Mouse (Mus musculus) thymus, adult 2 months (tissue): ENCODE measurements around the gene Gas2. TPM values are rescaled to one million over a fixed set of nuclear protein-coding genes. Genes with fewer than 3 reads are reported as not detected.

ENCODE experiments used
- DNase-seq: peaks from one replicate; pipeline ENCODE4 v3.0.0; 2021
- H3K27ac ChIP-seq: fragments of 200-500 bp; 2 replicates; pipeline ENCODE4 v1.5.1; 2012; ENCODE audit warnings: low read length, control low read depth; ENCODE audit not compliant: control insufficient read depth, insufficient read depth
- H3K27me3 ChIP-seq: fragments of 200-500 bp; 2 replicates; pipeline ENCODE4 v1.6.1; 2012; ENCODE audit warnings: mild to moderate bottlenecking, low read length, moderate library complexity, mixed read lengths; ENCODE audit not compliant: control insufficient read depth, insufficient read depth
- H3K36me3 ChIP-seq: fragments of 200-500 bp; 2 replicates; pipeline ENCODE4 v1.6.1; 2012; ENCODE audit warnings: mild to moderate bottlenecking, low read length, moderate library complexity; ENCODE audit not compliant: control insufficient read depth, insufficient read depth
- H3K4me1 ChIP-seq: fragments of 200-500 bp; replicated peaks from 2 replicates; pipeline ENCODE4 v1.6.1; 2012; ENCODE audit warnings: low read length; ENCODE audit not compliant: control insufficient read depth, insufficient read depth
- H3K4me3 ChIP-seq: fragments of 200-500 bp; 2 replicates; pipeline ENCODE4 v1.5.1; 2012; ENCODE audit warnings: mild to moderate bottlenecking, low read length, control low read depth, moderate library complexity; ENCODE audit not compliant: control insufficient read depth, insufficient read depth
- CTCF ChIP-seq: fragments of 200-500 bp; IDR thresholded peaks from 2 replicates; pipeline ENCODE4 v1.5.1; 2012; ENCODE audit warnings: mild to moderate bottlenecking, control low read depth, low read length, moderate library complexity, borderline replicate concordance; ENCODE audit not compliant: control insufficient read depth, poor library complexity, insufficient read depth; ENCODE audit errors: extremely low read depth
- POLR2A ChIP-seq: fragments of 200-500 bp; IDR thresholded peaks from 2 replicates; pipeline ENCODE4 v1.6.1; 2012; ENCODE audit warnings: mild to moderate bottlenecking, low read length, control low read depth, moderate library complexity; ENCODE audit not compliant: control insufficient read depth, poor library complexity, insufficient read depth; ENCODE audit errors: extremely low read depth
- WGBS: fragments of 180-500 bp; shearing (Covaris S2); methylation state at CpG from one replicate; pipeline ENCODE4 v1.1.7; 2018; 5-methylcytosine and 5-hydroxymethylcytosine counted together
- polyA plus RNA-seq: library from polyadenylated mRNA; depleted of rRNA; stranded (reverse); fragments of >200 nt; gene quantifications from 2 replicates; pipeline ENCODE4 v1.2.3, GENCODE M21; 2012; rRNA removed

Gene Gas2
- polyA plus RNA-seq, 1 experiment, result 2.4 TPM

- no peaks in the 10 kb centered on the region for H3K36me3 ChIP-seq
- H3K27me3 ChIP-seq, result no peaks in the 10 kb centered on the region
- DNase-seq, result no peak
- TF ChIP-seq POLR2A, result no peak
- TF ChIP-seq CTCF, result no peak
- 94% methylated on average over 5 of the region's 5 CpGs for WGBS
- H3K4me3 ChIP-seq, result no peak overlapping the region
- H3K27ac ChIP-seq, result no peak overlapping the region
- no peaks in the 10 kb centered on the region for H3K4me1 ChIP-seq
Observed at GRCm38 (mm10) chr7:52024050-52024626, 162.3 kb downstream of the Gas2 start.

- Histone ChIP-seq H3K4me3 (no peak overlapping the region), H3K27me3 (no peaks in the 10 kb centered on the region), H3K36me3 (no peaks in the 10 kb centered on the region), H3K27ac (no peak overlapping the region), H3K4me1 (no peaks in the 10 kb centered on the region)
- 52% methylated on average over 8 of the region's 8 CpGs for WGBS
- TF ChIP-seq POLR2A, result no peak
- no peak for TF ChIP-seq CTCF
- DNase-seq, result no peak
Observed at GRCm38 (mm10) chr7:52037600-52038582, 176.1 kb downstream of the Gas2 start.

Other genes with a start within 250 kb of the Gas2 start
- gene Slc17a6, start 240.0 kb upstream of the Gas2 start, polyA plus RNA-seq, result 0.18 TPM in 1 of 2 replicates, not detected in the other
- 15.7 and 21.6 TPM in 2 replicates for gene Fancf, start 252 bp downstream of the Gas2 start, polyA plus RNA-seq
- 0.34 and 0.61 TPM in 2 replicates for gene Svip, start 144.0 kb downstream of the Gas2 start, polyA plus RNA-seq
- gene 1700015G11Rik, start 153.7 kb downstream of the Gas2 start, polyA plus RNA-seq, result not detected in 2 replicates